Mouse (Mus musculus): Measurements from ENCODE around the gene Gm21671. TPM values are rescaled to one million over a fixed set of nuclear protein-coding genes. Genes with fewer than 3 reads are reported as not detected.

Gm21671 gene
- polyA plus RNA-seq (2015; fragmentation: Nextera tagmentation; extraction: Ambion mirVana) = 0.11 and 0.23 TPM in 2 replicates

GRCm38 (mm10) chr5:25954317-25954716, at the start of gene Gm21671:
Gm21671 (minus strand) TSS chr5:25954417.

GRCm38 (mm10) chr5:25988550-25988949, 34.3 kb upstream of the Gm21671 start, which contains the start of gene Gm21698:
Gm21698 (minus strand) TSS chr5:25988650.

DNA sequence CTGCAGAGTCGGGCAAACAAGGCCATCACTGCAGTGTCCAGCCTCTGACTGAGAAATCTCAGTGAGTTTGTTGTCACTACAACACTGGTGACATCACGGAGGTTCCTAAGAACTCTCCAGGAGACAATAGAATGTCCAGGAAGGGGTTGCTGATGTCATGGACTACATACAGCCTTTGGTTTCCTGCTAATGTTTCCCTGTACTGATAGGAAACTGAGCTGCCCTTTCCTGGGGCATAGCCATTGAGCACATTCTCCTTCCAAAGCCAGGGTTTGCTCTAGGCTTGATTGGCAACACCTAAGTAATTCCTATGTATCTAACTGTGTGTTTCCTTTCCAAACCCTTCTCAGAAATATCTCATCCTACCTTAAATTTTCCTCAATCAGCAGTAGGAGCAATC, 18.3 kb upstream of the Gm21671 start, which contains the start of gene Gm21680:
TSS of gene Gm21680 (minus strand) at position 101 of the 400 bp plus-strand sequence.

GRCm38 (mm10) chr5:25942281-25942680, 11.9 kb downstream of the Gm21671 start, which contains the start of gene Gm21663:
Gm21663 (minus strand) TSS chr5:25942381.

Other genes with a start within 250 kb of the Gm21671 start
- 2.3 and 3.2 TPM in 2 replicates for gene Xrcc2, start 248.6 kb downstream of the Gm21671 start, polyA plus RNA-seq (2015; fragmentation: Nextera tagmentation; extraction: Ambion mirVana)
- 4.6 and 9.3 TPM in 2 replicates for gene Actr3b, start 194.4 kb downstream of the Gm21671 start, polyA plus RNA-seq (2015; fragmentation: Nextera tagmentation; extraction: Ambion mirVana)
- 0.16 and 0.18 TPM in 2 replicates for gene Gm21663, start 12.0 kb downstream of the Gm21671 start, polyA plus RNA-seq (2015; fragmentation: Nextera tagmentation; extraction: Ambion mirVana)
- gene Gm21680, start 18.2 kb upstream of the Gm21671 start, polyA plus RNA-seq (2015; fragmentation: Nextera tagmentation; extraction: Ambion mirVana) = 0.06 and 0.25 TPM in 2 replicates
- gene Gm21698, start 34.2 kb upstream of the Gm21671 start, polyA plus RNA-seq (2015; fragmentation: Nextera tagmentation; extraction: Ambion mirVana) = 0.12 and 0.31 TPM in 2 replicates
- gene Gm1979, start 50.4 kb upstream of the Gm21671 start, polyA plus RNA-seq (2015; fragmentation: Nextera tagmentation; extraction: Ambion mirVana) = 0.12 and 0.17 TPM in 2 replicates
- 0.12 TPM in 1 of 2 replicates, not detected in the other for gene Gm5862, start 68.5 kb upstream of the Gm21671 start, polyA plus RNA-seq (2015; fragmentation: Nextera tagmentation; extraction: Ambion mirVana)
- 0.13 and 0.42 TPM in 2 replicates for gene Speer4a, start 85.1 kb upstream of the Gm21671 start, polyA plus RNA-seq (2015; fragmentation: Nextera tagmentation; extraction: Ambion mirVana)
- 0.06 and 0.27 TPM in 2 replicates for gene Gm7347, start 104.2 kb upstream of the Gm21671 start, polyA plus RNA-seq (2015; fragmentation: Nextera tagmentation; extraction: Ambion mirVana)
- 0.06 and 0.10 TPM in 2 replicates for gene Gm10471, start 134.9 kb upstream of the Gm21671 start, polyA plus RNA-seq (2015; fragmentation: Nextera tagmentation; extraction: Ambion mirVana)
- gene 5031410I06Rik, start 150.9 kb upstream of the Gm21671 start, polyA plus RNA-seq (2015; fragmentation: Nextera tagmentation; extraction: Ambion mirVana) = 0.08 TPM in 1 of 2 replicates, not detected in the other
- 0.14 and 0.30 TPM in 2 replicates for gene Gm10220, start 167.0 kb upstream of the Gm21671 start, polyA plus RNA-seq (2015; fragmentation: Nextera tagmentation; extraction: Ambion mirVana)